Mouse (Mus musculus) myocyte (in vitro differentiated cells): Measurements from ENCODE around the gene Agap1. TPM values are rescaled to one million over a fixed set of nuclear protein-coding genes. Genes with fewer than 3 reads are reported as not detected.
A peak's percentile ranks its signal among the peaks of the same experiment; 100 is the strongest.

Source experiments
- H3K27me3 ChIP-seq: one replicate; pipeline ENCODE4 v1.6.1; 2011; ENCODE audit not compliant: control insufficient read depth, insufficient read depth, insufficient read length
- H3K36me3 ChIP-seq: one replicate; pipeline ENCODE4 v1.6.1; 2011; ENCODE audit not compliant: control insufficient read depth, insufficient read depth
- H3K4me2 ChIP-seq: one replicate; pipeline ENCODE4 v1.6.1; 2011; ENCODE audit warnings: low read depth, control low read depth
- H3K4me3 ChIP-seq: one replicate; pipeline ENCODE4 v1.5.1; 2011; ENCODE audit warnings: mild to moderate bottlenecking, control low read depth, moderate library complexity
- H3K79me2 ChIP-seq: one replicate; pipeline ENCODE4 v1.6.1; 2011; ENCODE audit not compliant: control insufficient read depth, insufficient read depth
- H3ac ChIP-seq: one replicate; pipeline ENCODE4 v1.6.1; 2011; ENCODE audit not compliant: control insufficient read depth, insufficient read length
- CEBPB ChIP-seq: IDR thresholded peaks from 2 replicates; pipeline ENCODE4 v1.6.1; 2011; ENCODE audit warnings: mild to moderate bottlenecking, moderate library complexity; ENCODE audit not compliant: poor library complexity, insufficient read depth, severe bottlenecking
- E2F4 ChIP-seq: IDR thresholded peaks from one replicate; pipeline ENCODE4 v1.6.1; 2011; ENCODE audit warnings: mild to moderate bottlenecking, control low read depth, moderate library complexity; ENCODE audit not compliant: insufficient read depth
- MAX ChIP-seq: IDR thresholded peaks from one replicate; pipeline ENCODE4 v1.6.1; 2011; ENCODE audit warnings: low read depth, mild to moderate bottlenecking, control low read depth
- MYOD1 ChIP-seq, 3 experiments: IDR thresholded peaks; one replicate each; pipeline ENCODE4 v1.6.1; 2011; ENCODE audit warnings: control low read depth in 2 of 3, low read depth in 2 of 3, mild to moderate bottlenecking in 2 of 3, moderate library complexity in 1 of 3; ENCODE audit not compliant: insufficient read length in 2 of 3, control insufficient read depth in 1 of 3
- MYOG ChIP-seq, 3 experiments: IDR thresholded peaks; one replicate each; pipeline ENCODE4 v1.6.1; 2011; ENCODE audit warnings: control low read depth in 2 of 3, low read depth in 2 of 3, mild to moderate bottlenecking in 2 of 3; ENCODE audit not compliant: insufficient read length in 2 of 3, control insufficient read depth in 1 of 3, insufficient read depth in 1 of 3
- POLR2A ChIP-seq: IDR thresholded peaks from one replicate; pipeline ENCODE4 v1.6.1; 2011; ENCODE audit warnings: low read depth, mild to moderate bottlenecking, control low read depth, moderate library complexity; ENCODE audit not compliant: insufficient read length
- POLR2AphosphoS2 ChIP-seq: IDR thresholded peaks from one replicate; pipeline ENCODE4 v1.6.1; 2011; ENCODE audit warnings: low read depth, control low read depth; ENCODE audit not compliant: insufficient read length
- REST ChIP-seq: IDR thresholded peaks from one replicate; pipeline ENCODE4 v1.6.1; 2011; ENCODE audit warnings: mild to moderate bottlenecking, control low read depth, moderate library complexity; ENCODE audit not compliant: insufficient read depth, insufficient read length
- SRF ChIP-seq: IDR thresholded peaks from one replicate; pipeline ENCODE4 v1.6.1; 2011; ENCODE audit warnings: low read depth; ENCODE audit not compliant: control insufficient read depth, insufficient read length
- TCF12 ChIP-seq: IDR thresholded peaks from one replicate; pipeline ENCODE4 v1.6.1; 2011; ENCODE audit warnings: mild to moderate bottlenecking, control low read depth; ENCODE audit not compliant: poor library complexity, insufficient read depth, severe bottlenecking
- TCF3 ChIP-seq: IDR thresholded peaks from one replicate; pipeline ENCODE4 v1.6.1; 2011; ENCODE audit warnings: low read depth, control low read depth; ENCODE audit not compliant: insufficient read length
- USF1 ChIP-seq: IDR thresholded peaks from one replicate; pipeline ENCODE4 v1.6.1; 2011; ENCODE audit warnings: low read depth, mild to moderate bottlenecking, control low read depth, moderate library complexity
- polyA plus RNA-seq: library from polyadenylated mRNA; unstranded; fragments of >200 nt; fragmentation: generic; extraction: Trizol; gene quantifications from one replicate; pipeline ENCODE4 v1.2.1, GENCODE M21; 2012; ENCODE audit warnings: missing spikeins

Gene Agap1
- polyA plus RNA-seq, 1 experiment = 48.9 TPM

DNA sequence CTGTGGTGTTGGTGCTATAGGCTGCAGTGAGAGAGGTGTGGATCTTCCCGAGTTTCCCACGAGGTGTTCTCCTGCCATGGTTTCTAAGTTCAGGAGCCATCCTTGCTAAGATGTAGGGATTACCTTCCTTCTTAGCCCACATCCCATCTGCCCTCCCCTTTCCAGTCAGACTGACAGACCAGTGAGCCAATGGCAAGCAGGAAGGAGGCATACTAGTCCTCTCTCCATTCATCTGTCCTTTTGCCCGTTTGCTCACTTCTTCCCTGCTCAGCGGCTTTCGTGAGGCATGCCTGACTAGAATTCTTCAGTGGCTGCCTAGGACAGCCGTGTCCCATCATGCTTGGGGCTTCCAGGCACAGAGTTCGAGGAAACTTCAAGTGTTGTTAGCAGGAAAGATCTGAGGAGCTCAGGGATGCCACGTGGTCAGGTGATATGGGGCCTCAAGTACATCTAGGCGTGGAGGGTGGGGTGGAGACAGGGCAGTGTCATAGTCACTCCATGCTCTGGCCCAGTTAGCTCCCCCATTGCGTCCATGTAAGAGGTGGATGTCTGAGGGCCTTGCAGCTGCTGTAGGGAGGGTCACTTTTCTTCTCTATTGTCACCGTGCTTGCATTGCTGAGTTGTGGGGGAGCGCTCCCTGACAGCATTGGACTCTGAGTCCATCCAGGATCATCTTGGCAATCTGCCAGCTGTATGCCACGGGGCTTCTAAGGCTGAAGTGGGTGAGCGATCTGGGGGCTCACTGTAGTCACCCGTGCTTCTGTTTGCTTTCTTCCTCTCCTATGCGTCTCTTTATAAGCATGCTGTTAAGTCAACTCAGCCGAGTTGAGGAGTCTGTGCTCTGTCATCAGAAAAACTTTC lies 34.7 kb downstream of the Agap1 start:
- H3K4me3 ChIP-seq = no peak overlapping the region
- H3K36me3 ChIP-seq = no peaks in the 10 kb centered on the region
- H3K79me2 ChIP-seq = peaks cover 100% of the 10 kb centered on the region
- H3ac ChIP-seq = no peak overlapping the region
- H3K4me2 ChIP-seq = no peak overlapping the region
- no peak for TF ChIP-seq CEBPB
- no peak for TF ChIP-seq MAX
- no peak for TF ChIP-seq POLR2A
- TF ChIP-seq MYOG (IDR thresholded peaks at IDR 0.05; ENCODE audit: control insufficient read depth in 1 of 3, insufficient read depth in 1 of 3, insufficient read length in 2 of 3, low read depth in 2 of 3) = no peak
- no peak for TF ChIP-seq E2F4
- TF ChIP-seq TCF12 = no peak
- TF ChIP-seq POLR2AphosphoS2 = no peak
- no peak for TF ChIP-seq USF1
- no peak for TF ChIP-seq TCF3
- TF ChIP-seq MYOD1 (IDR thresholded peaks at IDR 0.05; ENCODE audit: control insufficient read depth in 1 of 3, insufficient read length in 2 of 3, low read depth in 2 of 3) = no peak
- no peak for TF ChIP-seq REST
- TF ChIP-seq SRF = no peak
- H3K27me3 ChIP-seq = no peaks in the 10 kb centered on the region

GRCm38 (mm10) chr1:89493177-89493576 lies 38.6 kb downstream of the Agap1 start:
- Histone ChIP-seq H3K36me3 (no peaks in the 10 kb centered on the region), H3K79me2 (peaks cover 98% of the 10 kb centered on the region), H3K4me3 (no peak overlapping the region), H3K4me2 (no peak overlapping the region), H3K27me3 (no peaks in the 10 kb centered on the region), H3ac (no peak overlapping the region)
- TF ChIP-seq USF1 (no peak), REST (no peak), POLR2AphosphoS2 (no peak), CEBPB (no peak), E2F4 (no peak), MAX (no peak), TCF3 (no peak), TCF12 (no peak), SRF (no peak), MYOD1 (IDR thresholded peaks at IDR 0.05; ENCODE audit: control insufficient read depth in 1 of 3, insufficient read length in 2 of 3, low read depth in 2 of 3) (no peak), POLR2A (no peak), MYOG (IDR thresholded peaks at IDR 0.05; ENCODE audit: control insufficient read depth in 1 of 3, insufficient read depth in 1 of 3, insufficient read length in 2 of 3, low read depth in 2 of 3) (no peak)

DNA sequence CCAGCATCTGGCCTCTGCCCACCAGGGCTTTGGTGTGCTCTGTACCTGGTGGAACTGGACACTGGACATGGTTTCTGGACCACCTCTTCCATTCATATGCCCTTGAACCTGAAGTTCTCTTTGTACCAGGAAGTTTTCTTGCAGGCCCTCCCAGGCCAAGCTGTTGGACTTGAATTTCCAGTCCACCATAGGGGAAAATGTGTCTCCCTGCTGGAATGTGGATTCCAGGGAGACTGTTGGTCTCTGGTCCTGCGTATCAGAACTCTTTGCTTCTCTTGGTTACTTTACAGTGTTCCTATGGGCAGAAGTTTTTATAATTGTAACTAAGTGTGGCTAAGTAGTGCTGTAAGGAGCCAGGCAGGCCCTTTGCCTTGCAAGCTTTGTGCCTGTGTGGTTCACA lies 40.2 kb downstream of the Agap1 start:
- Histone ChIP-seq H3K79me2 (peaks cover 98% of the 10 kb centered on the region), H3ac (no peak overlapping the region), H3K4me3 (no peak overlapping the region), H3K27me3 (no peaks in the 10 kb centered on the region), H3K4me2 (no peak overlapping the region), H3K36me3 (no peaks in the 10 kb centered on the region)
- no peak for TF ChIP-seq POLR2A
- TF ChIP-seq MYOD1 (IDR thresholded peaks at IDR 0.05; ENCODE audit: control insufficient read depth in 1 of 3, insufficient read length in 2 of 3, low read depth in 2 of 3) = no peak
- no peak for TF ChIP-seq POLR2AphosphoS2
- no peak for TF ChIP-seq SRF
- TF ChIP-seq MAX = no peak
- no peak for TF ChIP-seq REST
- TF ChIP-seq MYOG (IDR thresholded peaks at IDR 0.05; ENCODE audit: control insufficient read depth in 1 of 3, insufficient read depth in 1 of 3, insufficient read length in 2 of 3, low read depth in 2 of 3) = no peak
- TF ChIP-seq USF1 = no peak
- no peak for TF ChIP-seq CEBPB
- no peak for TF ChIP-seq TCF12
- no peak for TF ChIP-seq TCF3
- TF ChIP-seq E2F4 = no peak

GRCm38 (mm10) chr1:89496204-89496603 lies 41.6 kb downstream of the Agap1 start:
- Histone ChIP-seq H3K79me2 (peaks cover 97% of the 10 kb centered on the region), H3ac (no peak overlapping the region), H3K36me3 (no peaks in the 10 kb centered on the region), H3K4me3 (no peak overlapping the region), H3K27me3 (no peaks in the 10 kb centered on the region), H3K4me2 (no peak overlapping the region)
- TF ChIP-seq REST (no peak), POLR2AphosphoS2 (peak; percentile 22)

DNA sequence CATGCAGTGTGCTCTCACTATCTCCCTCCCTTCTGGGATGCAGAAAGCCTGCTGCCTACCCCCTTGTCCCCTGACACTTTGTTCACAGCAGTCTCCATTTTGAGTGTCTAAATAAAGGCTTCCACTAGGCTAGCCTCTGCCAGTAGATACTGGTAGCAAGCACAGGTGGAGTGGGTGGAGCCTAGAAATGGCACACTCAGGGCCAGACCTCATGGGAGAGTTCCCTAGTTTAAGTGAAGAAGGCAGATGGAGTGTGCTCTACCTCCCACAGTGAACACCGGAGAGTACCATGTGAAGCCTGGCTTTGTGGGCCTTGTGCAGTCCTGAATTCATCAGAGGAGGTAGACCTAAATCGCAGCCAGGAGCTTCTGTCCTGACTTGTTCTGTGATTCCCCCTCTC lies 46.3 kb downstream of the Agap1 start:
- H3K4me3 ChIP-seq = no peak overlapping the region
- no peak overlapping the region for H3ac ChIP-seq
- no peak overlapping the region for H3K4me2 ChIP-seq
- peaks cover 85% of the 10 kb centered on the region for H3K79me2 ChIP-seq
- no peaks in the 10 kb centered on the region for H3K36me3 ChIP-seq
- no peaks in the 10 kb centered on the region for H3K27me3 ChIP-seq
- no peak for TF ChIP-seq MYOD1 (IDR thresholded peaks at IDR 0.05; ENCODE audit: control insufficient read depth in 1 of 3, insufficient read length in 2 of 3, low read depth in 2 of 3)
- no peak for TF ChIP-seq USF1
- TF ChIP-seq MYOG (IDR thresholded peaks at IDR 0.05; ENCODE audit: control insufficient read depth in 1 of 3, insufficient read depth in 1 of 3, insufficient read length in 2 of 3, low read depth in 2 of 3) = no peak
- no peak for TF ChIP-seq POLR2AphosphoS2
- TF ChIP-seq SRF = no peak
- TF ChIP-seq MAX = no peak
- TF ChIP-seq E2F4 = no peak
- TF ChIP-seq REST = no peak
- TF ChIP-seq POLR2A = no peak
- no peak for TF ChIP-seq TCF3
- no peak for TF ChIP-seq CEBPB
- TF ChIP-seq TCF12 = no peak
